Mouse (Mus musculus): ENCODE data around the gene Rnase4. TPM values are rescaled to one million over a fixed set of nuclear protein-coding genes. Genes with fewer than 3 reads are reported as not detected.

Rnase4 gene
- total RNA-seq, 2 experiments from 2014 or later = 1.7 to 2.9 TPM

DNA sequence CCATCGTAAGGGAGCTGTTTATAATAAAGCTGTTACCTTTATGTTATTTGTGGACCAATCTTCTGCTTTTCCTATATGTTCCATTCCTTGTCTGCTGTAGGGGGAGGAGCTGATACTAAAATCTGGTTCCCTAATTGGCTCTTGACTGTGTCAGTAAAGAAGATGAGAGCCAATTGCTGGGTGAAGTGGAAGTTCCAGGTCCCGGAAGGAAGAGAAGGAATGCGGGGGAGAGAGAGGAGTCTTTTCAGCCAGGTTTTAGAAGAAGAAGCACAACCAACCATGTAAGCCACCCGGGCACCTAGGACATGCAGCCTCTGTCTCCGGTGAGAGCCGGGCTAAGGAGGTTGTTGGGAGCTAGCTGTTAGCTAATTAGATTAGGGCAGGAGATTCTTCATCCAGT is 34.8 kb downstream of the Rnase4 start:
- ATAC-seq (replicated peaks; ENCODE audit: poor library complexity, severe bottlenecking) = no peak

DNA sequence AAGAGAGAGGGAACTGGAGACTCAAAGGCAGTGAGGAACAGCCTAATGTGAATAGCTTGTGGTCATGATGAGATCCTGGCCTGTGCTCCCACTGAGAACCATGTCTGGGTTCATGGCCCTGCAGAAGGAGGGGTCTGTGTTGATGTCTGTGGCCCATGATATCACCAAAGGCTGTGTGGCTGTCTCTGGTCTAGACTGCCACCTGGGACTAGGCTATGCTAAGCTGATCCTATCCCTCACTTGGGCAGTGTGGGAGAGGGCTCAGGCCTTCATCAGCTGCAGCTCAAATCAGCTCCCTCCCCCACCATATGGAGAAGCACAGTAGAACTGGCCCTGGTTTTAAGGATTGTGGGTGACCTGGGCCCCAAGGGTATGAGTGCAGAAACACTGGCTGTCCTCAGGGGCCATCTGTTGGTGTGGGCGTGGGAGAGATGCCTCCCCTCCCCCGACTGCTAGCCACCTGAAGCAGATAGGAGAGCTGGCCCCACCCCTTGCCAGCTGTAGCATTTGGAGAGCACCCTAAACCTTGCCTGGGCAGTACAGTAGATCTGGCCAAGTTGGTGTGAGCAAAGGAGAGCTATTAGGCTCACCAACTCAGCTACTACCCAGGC is 36.9 kb downstream of the Rnase4 start:
- no peak for ATAC-seq (replicated peaks; ENCODE audit: poor library complexity, severe bottlenecking)

- peak; percentile 88 for ATAC-seq (replicated peaks; ENCODE audit: poor library complexity, severe bottlenecking)
Observed at GRCm38 (mm10) chr14:51128775-51129623, 38.1 kb downstream of the Rnase4 start.

DNA sequence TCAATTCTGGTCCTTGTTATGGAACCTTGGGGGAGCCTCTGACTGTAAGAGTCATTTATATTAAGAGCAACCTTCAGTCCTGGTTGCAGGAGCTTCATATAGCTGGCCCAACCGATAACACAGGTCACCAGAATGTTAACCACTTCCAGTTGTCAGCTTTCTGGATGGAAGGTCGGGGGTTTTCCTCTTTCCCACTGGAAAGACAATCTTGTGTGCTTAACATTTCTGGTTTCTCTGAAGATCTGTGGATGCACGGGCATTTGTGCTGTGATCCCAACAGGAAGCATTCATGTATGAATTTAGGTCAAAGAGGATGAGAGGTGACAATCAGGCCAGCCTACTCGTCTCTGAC is 38.7 kb downstream of the Rnase4 start:
- ATAC-seq (replicated peaks; ENCODE audit: poor library complexity, severe bottlenecking) = no peak

DNA sequence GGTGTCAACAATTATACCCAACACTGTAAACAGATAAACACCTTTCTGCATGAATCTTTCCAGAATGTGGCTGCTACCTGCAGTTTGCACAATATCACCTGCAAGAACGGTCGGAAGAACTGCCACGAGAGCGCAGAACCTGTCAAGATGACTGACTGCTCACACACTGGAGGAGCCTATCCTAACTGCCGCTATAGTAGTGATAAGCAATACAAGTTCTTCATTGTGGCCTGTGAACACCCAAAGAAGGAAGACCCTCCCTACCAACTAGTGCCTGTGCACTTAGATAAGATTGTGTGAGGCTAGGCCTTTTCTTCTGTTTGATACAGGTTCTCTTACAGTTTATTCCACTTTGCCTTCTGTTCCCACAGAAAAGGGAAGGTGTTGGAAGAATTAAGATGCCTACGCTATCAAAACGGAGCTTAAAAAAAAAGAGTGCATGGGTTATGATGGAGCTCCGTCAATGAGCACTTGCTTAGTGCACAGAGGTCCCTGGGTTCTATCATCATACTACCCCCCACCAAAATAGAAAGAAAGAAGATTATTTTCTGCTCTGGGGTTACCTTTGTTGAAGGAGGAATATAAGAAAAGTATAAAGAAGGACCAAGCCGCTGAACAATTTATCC is 39.6 kb downstream of the Rnase4 start:
- no peak; the same call in 1 of the 2 replicates for ATAC-seq (replicated peaks; ENCODE audit: poor library complexity, severe bottlenecking)

- ATAC-seq (replicated peaks; ENCODE audit: poor library complexity, severe bottlenecking) = no peak
Observed at GRCm38 (mm10) chr14:51131086-51131815, 40.4 kb downstream of the Rnase4 start.

DNA sequence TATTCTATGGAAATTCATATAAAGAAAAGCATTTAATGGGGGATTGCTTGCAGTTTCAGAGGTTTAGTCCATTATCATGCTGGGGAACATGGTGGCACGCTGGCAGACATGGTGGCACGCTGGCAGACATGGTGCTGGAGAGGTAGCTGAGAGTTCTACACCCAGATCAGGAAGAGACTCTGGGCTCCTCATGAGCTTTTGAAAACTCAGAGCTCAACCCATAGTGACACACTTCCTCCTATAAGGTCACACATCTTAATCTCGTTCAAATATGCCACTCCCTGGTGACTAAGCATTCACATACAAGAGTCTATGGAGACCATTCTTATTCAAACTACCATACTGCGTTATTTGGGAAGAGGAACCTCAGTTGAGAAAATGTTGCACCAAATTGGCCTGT is 41.5 kb downstream of the Rnase4 start:
- peak; percentile 30; the same call in 1 of the 2 replicates for ATAC-seq (replicated peaks; ENCODE audit: poor library complexity, severe bottlenecking)

GRCm38 (mm10) chr14:51140342-51140741 is 49.5 kb downstream of the Rnase4 start:
- ATAC-seq (replicated peaks; ENCODE audit: poor library complexity, severe bottlenecking) = no peak; the same call in 1 of the 2 replicates

GRCm38 (mm10) chr14:51142119-51142518 is 51.2 kb downstream of the Rnase4 start:
- ATAC-seq (replicated peaks; ENCODE audit: poor library complexity, severe bottlenecking) = no peak

DNA sequence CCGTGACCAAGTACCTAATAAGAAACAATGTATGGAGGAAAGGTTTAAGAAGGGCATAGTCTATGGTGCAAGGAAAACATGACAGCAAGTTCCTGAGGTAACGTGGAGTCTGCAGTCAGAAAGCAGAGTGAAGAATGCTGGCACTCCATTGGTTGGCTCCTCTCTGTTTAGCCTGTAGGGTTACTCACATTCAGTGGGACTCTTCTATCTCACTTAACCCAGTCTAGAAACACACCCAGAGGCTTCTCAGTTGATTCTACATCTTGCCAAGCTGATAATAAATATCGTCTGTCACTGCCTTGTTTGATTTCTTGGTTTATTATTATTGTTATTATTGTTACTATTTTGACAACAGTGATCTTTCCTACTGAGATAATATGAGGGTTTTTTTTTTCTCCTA is 51.7 kb downstream of the Rnase4 start:
- no peak for ATAC-seq (replicated peaks; ENCODE audit: poor library complexity, severe bottlenecking)

- no peak for ATAC-seq (replicated peaks; ENCODE audit: poor library complexity, severe bottlenecking)
Observed at GRCm38 (mm10) chr14:51143287-51143686, 52.4 kb downstream of the Rnase4 start.

DNA sequence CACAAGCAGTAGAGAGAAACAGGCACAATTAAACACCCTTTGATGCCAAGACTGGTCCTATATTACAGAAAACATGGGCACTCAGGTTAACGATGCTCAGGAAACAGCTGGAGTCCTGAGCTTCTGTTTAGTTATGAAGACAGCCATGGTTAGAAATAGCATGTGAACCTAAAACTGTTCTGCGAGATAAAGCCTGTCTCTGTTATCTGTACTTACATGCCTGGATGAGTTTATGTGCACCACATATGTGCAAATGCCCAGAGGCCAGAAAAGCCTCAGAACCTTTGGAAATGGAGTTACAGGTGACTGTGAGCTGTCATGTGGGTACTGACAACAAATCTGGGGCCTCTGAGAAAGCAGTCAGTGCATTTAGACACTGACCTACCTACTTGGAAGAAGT is 53.1 kb downstream of the Rnase4 start:
- ATAC-seq (replicated peaks; ENCODE audit: poor library complexity, severe bottlenecking) = no peak

- no peak for ATAC-seq (replicated peaks; ENCODE audit: poor library complexity, severe bottlenecking)
Observed at GRCm38 (mm10) chr14:51144451-51144850, 53.6 kb downstream of the Rnase4 start.

DNA sequence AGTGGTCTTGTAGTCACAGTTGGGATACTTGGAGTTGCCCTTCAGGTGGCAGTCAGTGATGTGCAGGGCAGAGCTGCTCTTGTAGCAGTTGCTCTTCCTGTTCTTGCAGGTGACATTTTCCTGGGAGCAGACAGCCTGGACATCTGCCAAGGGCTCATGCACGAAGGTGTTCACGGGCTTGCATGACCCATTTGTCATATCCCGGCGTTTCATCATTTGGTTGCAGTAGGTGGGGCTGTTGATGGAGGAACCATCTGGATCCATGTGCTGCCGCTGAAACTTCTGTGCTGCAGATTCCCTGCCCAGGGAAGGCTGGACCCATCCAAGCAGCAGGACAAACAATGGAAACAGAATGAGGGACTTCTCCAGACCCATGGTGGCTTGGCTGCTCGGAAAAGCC is 54.6 kb downstream of the Rnase4 start:
- no peak for ATAC-seq (replicated peaks; ENCODE audit: poor library complexity, severe bottlenecking)

- no peak for ATAC-seq (replicated peaks; ENCODE audit: poor library complexity, severe bottlenecking)
Observed at GRCm38 (mm10) chr14:51146685-51147084, 55.8 kb downstream of the Rnase4 start, which contains the start of gene Rnase1. Gene Rnase1, minus strand, starts transcription at chr14:51146785.

GRCm38 (mm10) chr14:51148006-51148405 is 57.1 kb downstream of the Rnase4 start:
- no peak for ATAC-seq (replicated peaks; ENCODE audit: poor library complexity, severe bottlenecking)

DNA sequence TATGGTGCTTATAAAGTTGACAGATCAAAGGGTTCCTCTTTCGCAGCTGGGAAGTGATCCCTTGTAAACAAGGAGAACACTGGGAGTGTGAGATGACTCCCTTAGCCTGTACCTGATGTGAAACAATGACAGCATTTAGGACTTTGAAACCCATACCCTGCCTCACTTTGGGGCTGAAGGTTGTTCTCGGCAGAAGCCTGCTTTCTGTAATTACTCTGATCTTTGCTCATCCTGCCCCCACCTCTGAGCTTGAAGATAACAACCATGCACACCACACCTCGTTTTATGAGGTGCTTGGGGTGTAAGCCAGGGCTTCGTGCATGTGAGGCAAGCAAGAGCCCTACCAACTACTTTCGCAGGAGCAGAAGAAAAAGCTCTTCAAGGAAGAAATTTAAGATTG is 58.3 kb downstream of the Rnase4 start:
- no peak for ATAC-seq (replicated peaks; ENCODE audit: poor library complexity, severe bottlenecking)

DNA sequence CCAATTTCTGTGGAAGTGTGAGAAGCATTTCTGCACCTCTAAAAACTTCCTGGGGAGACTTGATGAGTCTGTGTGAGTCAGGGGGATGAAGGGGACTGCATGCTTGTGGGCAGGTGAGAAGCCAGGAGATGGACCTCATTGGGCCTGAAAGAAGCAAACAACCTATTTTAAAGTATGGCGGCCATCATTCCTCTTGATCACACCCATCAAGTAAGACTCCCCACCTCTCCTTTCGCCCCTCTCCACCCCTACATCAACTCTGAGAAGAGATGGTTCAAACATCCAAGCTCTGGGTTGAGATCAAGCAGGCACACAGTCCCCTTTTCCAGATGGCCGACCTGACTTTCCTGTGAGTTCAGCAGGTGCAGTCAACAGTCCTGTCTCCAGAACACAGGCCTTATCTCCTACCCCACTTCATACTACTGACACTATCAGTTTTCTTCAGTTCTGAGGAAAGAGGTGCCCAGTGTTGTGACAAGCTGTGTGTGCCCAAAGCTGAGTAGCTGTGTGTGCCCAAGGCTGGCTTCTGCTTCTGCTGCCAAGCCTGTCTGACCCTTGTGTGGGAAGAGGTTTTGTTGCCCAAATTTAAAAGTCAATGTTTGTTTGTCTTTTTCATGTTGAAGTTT is 59.4 kb downstream of the Rnase4 start:
- no peak for ATAC-seq (replicated peaks; ENCODE audit: poor library complexity, severe bottlenecking)

GRCm38 (mm10) chr14:51152249-51152870 is 61.5 kb downstream of the Rnase4 start:
- ATAC-seq (replicated peaks; ENCODE audit: poor library complexity, severe bottlenecking) = no peak
